Mouse (Mus musculus) midbrain, embryonic 14.5 days (tissue): ENCODE data around the gene Snx29. TPM values are rescaled to one million over a fixed set of nuclear protein-coding genes. Genes with fewer than 3 reads are reported as not detected.

Experiments
- ATAC-seq: fragments of 200-750 bp; cut with Nextera tagmentation; 2 replicates; pipeline ENCODE4 v1.8.0; 2017; ENCODE audit warnings: moderate number of reproducible peaks, moderate library complexity; ENCODE audit not compliant: low FRiP score, low TSS enrichment
- DNase-seq: peaks from one replicate; pipeline ENCODE4 v3.0.0-alpha.2; 2015
- H3K27ac ChIP-seq: fragments of 300-500 bp; sonication (generic); replicated peaks from 2 replicates; pipeline ENCODE4 v1.5.1; 2014; ENCODE audit warnings: mild to moderate bottlenecking, low read depth, low read length, moderate library complexity
- H3K27me3 ChIP-seq: fragments of 300-500 bp; sonication (generic); 2 replicates; pipeline ENCODE4 v1.6.1; 2014; ENCODE audit warnings: low read length, control low read depth, mixed read lengths; ENCODE audit not compliant: control insufficient read depth, insufficient read depth
- H3K36me3 ChIP-seq: fragments of 300-500 bp; sonication (generic); 2 replicates; pipeline ENCODE4 v1.6.1; 2014; ENCODE audit warnings: low read length, control low read depth; ENCODE audit not compliant: control insufficient read depth, insufficient read depth
- H3K4me1 ChIP-seq: fragments of 300-500 bp; sonication (generic); 2 replicates; pipeline ENCODE4 v1.6.1; 2014; ENCODE audit warnings: mild to moderate bottlenecking, antibody characterized with exemption, low read length, control low read depth; ENCODE audit not compliant: control insufficient read depth, insufficient read depth
- H3K4me2 ChIP-seq: fragments of 300-500 bp; sonication (generic); 2 replicates; pipeline ENCODE4 v1.6.1; 2014; ENCODE audit warnings: mild to moderate bottlenecking, low read length, moderate library complexity
- H3K4me3 ChIP-seq: fragments of 300-500 bp; sonication (generic); replicated peaks from 2 replicates; pipeline ENCODE4 v1.5.1; 2014; ENCODE audit warnings: low read depth, low read length
- H3K9ac ChIP-seq: fragments of 300-500 bp; sonication (generic); replicated peaks from 2 replicates; pipeline ENCODE4 v1.6.1; 2014; ENCODE audit warnings: mild to moderate bottlenecking, low read length, moderate library complexity
- H3K9me3 ChIP-seq: fragments of 300-500 bp; sonication (generic); 2 replicates; pipeline ENCODE4 v1.6.1; 2016; ENCODE audit warnings: low read length, control low read depth, mixed read lengths; ENCODE audit not compliant: control insufficient read depth
- WGBS: fragments of 180-500 bp; shearing (Covaris S2); extraction: QIAGEN DNeasy Blood & Tissue Kit; methylation state at CpG from one replicate; pipeline ENCODE4 v1.1.7; 2014; 5-methylcytosine and 5-hydroxymethylcytosine counted together
- polyA plus RNA-seq: library from polyadenylated mRNA; unstranded; fragments of >200 nt; fragmentation: Nextera tagmentation; extraction: Ambion mirVana; gene quantifications from 2 replicates; pipeline ENCODE4 v1.2.1, GENCODE M21; 2014

Gene Snx29
- polyA plus RNA-seq, 1 experiment from 2014 or later, result 16.1 TPM

GRCm38 (mm10) chr16:11369162-11369561, 46.5 kb downstream of the Snx29 start:
- Histone ChIP-seq H3K27ac (peak overlapping the region; percentile 39; the same call in 1 of the 2 replicates), H3K36me3 (0 out of 2 replicates have a peak, but pooled peaks cover 4% of the 10 kb centered on the region), H3K4me1 (peaks cover 17% of the 10 kb centered on the region), H3K4me2 (no peak overlapping the region), H3K4me3 (no peak overlapping the region), H3K9me3 (no peaks in the 10 kb centered on the region), H3K9ac (no peak overlapping the region; the same call in 1 of the 2 replicates), H3K27me3 (no peaks in the 10 kb centered on the region)
- WGBS, result 41% methylated on average over 4 of the region's 4 CpGs
- DNase-seq (no peak), ATAC-seq (no peak)

GRCm38 (mm10) chr16:11369642-11370041, 46.9 kb downstream of the Snx29 start:
- Histone ChIP-seq H3K4me2 (no peak overlapping the region), H3K27me3 (no peaks in the 10 kb centered on the region), H3K4me1 (peaks cover 17% of the 10 kb centered on the region), H3K36me3 (0 out of 2 replicates have a peak, but pooled peaks cover 4% of the 10 kb centered on the region), H3K4me3 (no peak overlapping the region), H3K9ac (no peak overlapping the region; the same call in 1 of the 2 replicates), H3K9me3 (no peaks in the 10 kb centered on the region), H3K27ac (peak overlapping the region; percentile 39; the same call in 1 of the 2 replicates)
- peak; percentile 78 for DNase-seq
- WGBS, result 0% methylated on average over 1 of the region's 1 CpGs
- peak; percentile 81; the same call in 1 of the 2 replicates for ATAC-seq

GRCm38 (mm10) chr16:11370132-11370544, 47.4 kb downstream of the Snx29 start:
- no peaks in the 10 kb centered on the region for H3K27me3 ChIP-seq
- no peak overlapping the region for H3K9ac ChIP-seq
- peak; percentile 32; the same call in 1 of the 2 replicates for ATAC-seq
- H3K36me3 ChIP-seq, result 0 out of 2 replicates have a peak, but pooled peaks cover 4% of the 10 kb centered on the region
- 43% methylated on average over 7 of the region's 7 CpGs for WGBS
- DNase-seq, result peak; percentile 73
- no peak overlapping the region for H3K4me3 ChIP-seq
- peaks cover 17% of the 10 kb centered on the region for H3K4me1 ChIP-seq
- no peak overlapping the region for H3K4me2 ChIP-seq
- peak overlapping the region; percentile 39; the same call in 1 of the 2 replicates for H3K27ac ChIP-seq
- no peaks in the 10 kb centered on the region for H3K9me3 ChIP-seq

GRCm38 (mm10) chr16:11379264-11379663, 56.6 kb downstream of the Snx29 start:
- WGBS, result 86% methylated on average over 3 of the region's 3 CpGs
- no peaks in the 10 kb centered on the region for H3K9me3 ChIP-seq
- no peaks in the 10 kb centered on the region for H3K27me3 ChIP-seq
- no peak overlapping the region for H3K9ac ChIP-seq
- no peaks in the 10 kb centered on the region for H3K36me3 ChIP-seq
- DNase-seq, result no peak
- ATAC-seq, result no peak
- H3K27ac ChIP-seq, result no peak overlapping the region
- no peaks in the 10 kb centered on the region for H3K4me1 ChIP-seq
- no peak overlapping the region for H3K4me3 ChIP-seq
- H3K4me2 ChIP-seq, result no peak overlapping the region

- Histone ChIP-seq H3K9ac (no peak overlapping the region), H3K4me3 (no peak overlapping the region), H3K36me3 (no peaks in the 10 kb centered on the region), H3K4me2 (no peak overlapping the region), H3K9me3 (no peaks in the 10 kb centered on the region), H3K4me1 (no peaks in the 10 kb centered on the region), H3K27ac (no peak overlapping the region), H3K27me3 (no peaks in the 10 kb centered on the region)
- WGBS, result 92% methylated on average over 5 of the region's 5 CpGs
- DNase-seq (no peak), ATAC-seq (no peak)
These were observed 57.3 kb downstream of the Snx29 start for GRCm38 (mm10) chr16:11380038-11380437.

- Histone ChIP-seq H3K27me3 (no peaks in the 10 kb centered on the region), H3K9ac (no peak overlapping the region), H3K4me1 (no peaks in the 10 kb centered on the region), H3K4me3 (no peak overlapping the region), H3K27ac (no peak overlapping the region), H3K9me3 (no peaks in the 10 kb centered on the region), H3K4me2 (no peak overlapping the region), H3K36me3 (no peaks in the 10 kb centered on the region)
- 93% methylated on average over 8 of the region's 8 CpGs for WGBS
- no peak for ATAC-seq
- no peak for DNase-seq
These were observed 58.2 kb downstream of the Snx29 start for GRCm38 (mm10) chr16:11380871-11381270.

GRCm38 (mm10) chr16:11384361-11384760, 61.7 kb downstream of the Snx29 start:
- ATAC-seq (no peak), DNase-seq (peak; percentile 7)
- WGBS, result 83% methylated on average over 5 of the region's 5 CpGs

GRCm38 (mm10) chr16:11385150-11385549, 62.4 kb downstream of the Snx29 start:
- WGBS, result 69% methylated on average over 5 of the region's 5 CpGs
- H3K27me3 ChIP-seq, result no peaks in the 10 kb centered on the region
- H3K4me1 ChIP-seq, result no peaks in the 10 kb centered on the region
- no peaks in the 10 kb centered on the region for H3K36me3 ChIP-seq
- ATAC-seq, result no peak
- H3K4me2 ChIP-seq, result no peak overlapping the region
- H3K4me3 ChIP-seq, result no peak overlapping the region
- H3K9me3 ChIP-seq, result no peaks in the 10 kb centered on the region
- no peak overlapping the region for H3K9ac ChIP-seq
- DNase-seq, result no peak
- H3K27ac ChIP-seq, result no peak overlapping the region

More at GRCm38 (mm10) chr16:11384361-11384760, 61.7 kb downstream of the Snx29 start:
- Histone ChIP-seq H3K4me1 (no peaks in the 10 kb centered on the region), H3K4me2 (no peak overlapping the region), H3K27me3 (no peaks in the 10 kb centered on the region), H3K9me3 (no peaks in the 10 kb centered on the region), H3K4me3 (no peak overlapping the region), H3K9ac (no peak overlapping the region), H3K36me3 (no peaks in the 10 kb centered on the region), H3K27ac (no peak overlapping the region)

- H3K4me1 ChIP-seq, result no peaks in the 10 kb centered on the region
- H3K4me2 ChIP-seq, result no peak overlapping the region
- no peak overlapping the region for H3K9ac ChIP-seq
- ATAC-seq (no peak), DNase-seq (no peak)
- no peaks in the 10 kb centered on the region for H3K36me3 ChIP-seq
- WGBS, result 89% methylated on average over 5 of the region's 5 CpGs
- H3K27ac ChIP-seq, result no peak overlapping the region
- no peaks in the 10 kb centered on the region for H3K27me3 ChIP-seq
- no peaks in the 10 kb centered on the region for H3K9me3 ChIP-seq
- no peak overlapping the region for H3K4me3 ChIP-seq
These were observed 63.1 kb downstream of the Snx29 start for GRCm38 (mm10) chr16:11385798-11386197.
